13 mouse cellular contexts compared by ENCODE assay signal in the genomic region with DNA sequence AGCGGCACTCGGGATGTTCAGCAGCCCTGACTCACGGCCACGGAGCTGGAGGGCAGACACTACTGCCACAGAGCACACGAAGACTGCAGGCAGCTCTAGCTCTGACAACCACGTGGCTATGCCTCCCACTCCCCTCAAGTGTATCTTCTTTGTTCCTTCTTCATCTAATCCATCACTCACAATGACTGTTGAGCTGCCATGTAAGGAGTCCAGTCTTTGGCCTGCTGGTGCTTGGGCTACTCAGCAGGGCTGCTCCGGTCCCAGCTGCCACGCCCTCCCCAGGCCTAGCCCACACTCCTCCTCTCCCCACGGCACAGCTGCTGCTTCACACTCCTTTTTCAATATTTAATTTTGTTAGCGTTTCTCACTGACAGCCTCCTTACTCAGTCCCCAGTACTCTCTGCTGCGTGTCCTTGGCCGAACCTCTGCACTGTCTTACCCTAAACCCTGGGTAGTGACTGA.
A peak's percentile ranks its signal among the peaks of the same experiment; 100 is the strongest.
DNase-seq lines count a peak whose midpoint lies in the region; ATAC-seq lines count a peak whose summit lies in the region.
"Had no signal": no experiment of that assay in that cellular context is flagged by ENCODE, and none has a peak within 500 bp of the region (broad histone marks: within the 10 kb centered on the region; RNA-seq: fewer than 3 reads in every experiment).

No protein-coding gene starts in this region.

- no peak overlapping the region; the same call in 1 of the 2 replicates for H3K27ac ChIP-seq in kidney, embryonic 16.5 days (ENCODE audit: low read length)
- no peak overlapping the region for H3K27ac ChIP-seq in embryonic facial prominence, embryonic 13.5 days
- H3K27ac ChIP-seq in hindbrain, embryonic 16.5 days (ENCODE audit: low read depth, low read length) = no peak overlapping the region
- H3K27ac ChIP-seq in neural tube, embryonic 13.5 days (replicated peaks) = peak overlapping the region; percentile 49
- H3K27ac ChIP-seq: layer of hippocampus, adult 2 months; limb, embryonic 13.5 days had no signal

- no peaks in the 10 kb centered on the region for H3K36me3 ChIP-seq in kidney, embryonic 16.5 days (ENCODE audit: insufficient read depth, low read length)
- H3K36me3 ChIP-seq in embryonic facial prominence, embryonic 13.5 days = no peaks in the 10 kb centered on the region
- no peaks in the 10 kb centered on the region for H3K36me3 ChIP-seq in hindbrain, embryonic 16.5 days (ENCODE audit: control insufficient read depth, insufficient read depth, low read length)
- no peaks in the 10 kb centered on the region for H3K36me3 ChIP-seq in neural tube, embryonic 13.5 days
- H3K36me3 ChIP-seq: limb, embryonic 13.5 days had no signal

- H3K4me3 ChIP-seq in kidney, embryonic 16.5 days (ENCODE audit: low read length) = no peak overlapping the region
- H3K4me3 ChIP-seq in embryonic facial prominence, embryonic 13.5 days = no peak overlapping the region
- no peak overlapping the region for H3K4me3 ChIP-seq in hindbrain, embryonic 16.5 days (ENCODE audit: low read length)
- H3K4me3 ChIP-seq in neural tube, embryonic 13.5 days = no peak overlapping the region
- H3K4me3 ChIP-seq: layer of hippocampus, adult 2 months; limb, embryonic 13.5 days had no signal

- H3K27me3 ChIP-seq in kidney, embryonic 16.5 days (ENCODE audit: insufficient read depth, low read length) = no peaks in the 10 kb centered on the region
- H3K27me3 ChIP-seq in embryonic facial prominence, embryonic 13.5 days = peaks cover 3% of the 10 kb centered on the region; the same call in 1 of the 2 replicates
- H3K27me3 ChIP-seq in hindbrain, embryonic 16.5 days (replicated peaks; ENCODE audit: control insufficient read depth, insufficient read depth, low read length) = no peaks in the 10 kb centered on the region
- H3K27me3 ChIP-seq in neural tube, embryonic 13.5 days = no peaks in the 10 kb centered on the region
- H3K27me3 ChIP-seq: limb, embryonic 13.5 days had no signal

- WGBS in kidney, embryonic 16.5 days = 45% methylated on average over 12 of the region's 12 CpGs
- WGBS in embryonic facial prominence, embryonic 13.5 days = 44% methylated on average over 12 of the region's 12 CpGs
- 28% methylated on average over 12 of the region's 12 CpGs for WGBS in hindbrain, embryonic 16.5 days
- WGBS in neural tube, embryonic 13.5 days = 24% methylated on average over 12 of the region's 12 CpGs

- H3K9me3 ChIP-seq in kidney, embryonic 16.5 days (ENCODE audit: low read length) = no peaks in the 10 kb centered on the region
- H3K9me3 ChIP-seq in embryonic facial prominence, embryonic 13.5 days = no peaks in the 10 kb centered on the region
- H3K9me3 ChIP-seq in hindbrain, embryonic 16.5 days (ENCODE audit: control insufficient read depth, low read length) = no peaks in the 10 kb centered on the region
- no peaks in the 10 kb centered on the region for H3K9me3 ChIP-seq in neural tube, embryonic 13.5 days
- H3K9me3 ChIP-seq: limb, embryonic 13.5 days had no signal

- no peak for DNase-seq in kidney, adult 11 months
- DNase-seq in urinary bladder, postnatal 25 days (ENCODE audit: low spot score) = no peak
- DNase-seq in heart, adult 18-20 months = no peak
- DNase-seq: adrenal gland, postnatal 14 days; cerebellum, postnatal 14 days; lung, postnatal 10 days had no signal

- no peak overlapping the region for H3K9ac ChIP-seq in kidney, embryonic 16.5 days (replicated peaks; ENCODE audit: low read length)
- no peak overlapping the region for H3K9ac ChIP-seq in embryonic facial prominence, embryonic 13.5 days
- H3K9ac ChIP-seq in hindbrain, embryonic 16.5 days (ENCODE audit: low read depth, low read length) = peak overlapping the region; percentile 35; the same call in 1 of the 2 replicates
- peak overlapping the region; percentile 23; the same call in 1 of the 2 replicates for H3K9ac ChIP-seq in neural tube, embryonic 13.5 days
- H3K9ac ChIP-seq: limb, embryonic 13.5 days had no signal

- H3K4me1 ChIP-seq in kidney, embryonic 16.5 days (ENCODE audit: insufficient read depth, low read length) = peaks cover 60% of the 10 kb centered on the region
- H3K4me1 ChIP-seq in embryonic facial prominence, embryonic 13.5 days = peaks cover 74% of the 10 kb centered on the region
- H3K4me1 ChIP-seq in hindbrain, embryonic 16.5 days (ENCODE audit: control insufficient read depth, insufficient read depth, low read depth, low read length) = peaks cover 20% of the 10 kb centered on the region
- peaks cover 49% of the 10 kb centered on the region for H3K4me1 ChIP-seq in neural tube, embryonic 13.5 days (replicated peaks)

- no peak overlapping the region for H3K4me2 ChIP-seq in kidney, embryonic 16.5 days (replicated peaks; ENCODE audit: low read depth, low read length)
- H3K4me2 ChIP-seq in embryonic facial prominence, embryonic 13.5 days = no peak overlapping the region
- peak overlapping the region; percentile 15; the same call in 1 of the 2 replicates for H3K4me2 ChIP-seq in hindbrain, embryonic 16.5 days (ENCODE audit: low read length)
- H3K4me2 ChIP-seq in neural tube, embryonic 13.5 days = peak overlapping the region; percentile 11; the same call in 1 of the 2 replicates
- H3K4me2 ChIP-seq: limb, embryonic 13.5 days had no signal

- 0 out of 2 replicates have a peak, but pooled peaks have one; percentile 10 for ATAC-seq in kidney, embryonic 16.5 days (ENCODE audit: low FRiP score, low TSS enrichment)
- ATAC-seq in embryonic facial prominence, embryonic 13.5 days (ENCODE audit: insufficient number of reproducible peaks, insufficient read depth, low FRiP score, low TSS enrichment, low read depth) = 0 out of 2 replicates have a peak, but pooled peaks have one; percentile 26
- ATAC-seq in hindbrain, embryonic 16.5 days = peak; percentile 58
- ATAC-seq in neural tube, embryonic 13.5 days (ENCODE audit: low read depth) = peak; percentile 60
- no peak for ATAC-seq in CD4-positive, CD25-positive, alpha-beta regulatory T cell, adult 4 months

Comparison
In these comparisons a context has a peak if more than half of its experiments do, and no peak if none do; other contexts are left out.
1. H3K4me2 ChIP-seq: peak in hindbrain, embryonic 16.5 days (single experiment) and neural tube, embryonic 13.5 days (single experiment); none in kidney, embryonic 16.5 days (single experiment) and embryonic facial prominence, embryonic 13.5 days (single experiment).
2. H3K9ac ChIP-seq: peak in hindbrain, embryonic 16.5 days (single experiment) and neural tube, embryonic 13.5 days (single experiment); none in kidney, embryonic 16.5 days (single experiment) and embryonic facial prominence, embryonic 13.5 days (single experiment).